Mouse (Mus musculus): Measurements from ENCODE around the gene N4bp3.

DNA sequence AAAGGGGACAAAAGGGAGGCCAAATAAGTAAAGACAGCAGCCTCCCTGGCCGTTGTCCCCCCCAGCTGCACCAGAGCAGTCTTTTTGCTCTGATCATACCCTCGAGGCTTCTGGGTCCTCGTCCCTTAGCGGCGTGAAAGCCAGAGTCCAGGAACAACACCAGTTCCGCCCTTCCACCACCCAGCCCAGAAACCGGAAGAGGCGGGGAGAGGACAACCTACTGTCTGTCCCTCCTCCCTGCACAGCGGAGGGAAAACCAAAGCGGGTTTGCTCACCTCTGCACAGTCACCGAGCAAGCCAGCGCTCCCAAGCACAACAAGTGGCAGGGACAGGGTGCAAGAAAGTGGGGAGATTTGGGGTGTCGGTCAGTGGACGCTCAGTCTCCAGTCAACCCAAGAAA, 35.0 kb downstream of the N4bp3 start:
- no peak for TF ChIP-seq ZC3H11A (IDR thresholded peaks at IDR 0.05; ENCODE audit: borderline replicate concordance, low read depth, low read length)
- TF ChIP-seq MAFK (IDR thresholded peaks at IDR 0.05; ENCODE audit: insufficient read depth, low read depth, low read length) = no peak

Data from ES-E14 (cell line).